Mouse (Mus musculus) spleen, adult 2 months (tissue): ENCODE results near the gene Asic5. TPM values are rescaled to one million over a fixed set of nuclear protein-coding genes. Genes with fewer than 3 reads are reported as not detected.

Experiments used
- DNase-seq, 2 experiments: peaks; one replicate each; pipeline versions ENCODE4 v3.0.0 to v3.0.0-alpha.2; 2012 to 2021; ENCODE audit warnings: low spot score in 2 of 2, low read depth in 1 of 2
- H3K27ac ChIP-seq: fragments of 200-500 bp; 2 replicates; pipeline ENCODE4 v1.5.1; 2012; ENCODE audit warnings: low read length, inconsistent platforms; ENCODE audit not compliant: insufficient read depth
- H3K27me3 ChIP-seq: fragments of 200-500 bp; 2 replicates; pipeline ENCODE4 v1.6.1; 2012; ENCODE audit warnings: mild to moderate bottlenecking, moderate library complexity, low read length, inconsistent platforms; ENCODE audit not compliant: control insufficient read depth, insufficient read depth
- H3K36me3 ChIP-seq: fragments of 200-500 bp; 2 replicates; pipeline ENCODE4 v1.6.1; 2012; ENCODE audit warnings: mild to moderate bottlenecking, low read length, inconsistent platforms; ENCODE audit not compliant: control insufficient read depth, insufficient read depth
- H3K4me1 ChIP-seq: fragments of 200-500 bp; 2 replicates; pipeline ENCODE4 v1.6.1; 2011; ENCODE audit warnings: inconsistent platforms; ENCODE audit not compliant: control insufficient read depth, insufficient read depth, insufficient read length
- H3K4me3 ChIP-seq: fragments of 200-500 bp; 2 replicates; pipeline ENCODE4 v1.5.1; 2011; ENCODE audit warnings: mild to moderate bottlenecking, inconsistent platforms; ENCODE audit not compliant: insufficient read depth, insufficient read length; ENCODE audit errors: extremely low read depth
- CTCF ChIP-seq: fragments of 200-500 bp; IDR thresholded peaks from 2 replicates; pipeline ENCODE4 v1.5.1; 2011; ENCODE audit warnings: mild to moderate bottlenecking, inconsistent platforms; ENCODE audit not compliant: insufficient read depth, insufficient read length, insufficient replicate concordance; ENCODE audit errors: extremely low read depth
- POLR2A ChIP-seq: fragments of 200-500 bp; IDR thresholded peaks from 2 replicates; pipeline ENCODE4 v1.6.1; 2011; ENCODE audit warnings: low read depth, low read length, inconsistent platforms
- WGBS: fragments of 180-500 bp; shearing (Covaris S2); methylation state at CpG from one replicate; pipeline ENCODE4 v1.1.7; 2018; 5-methylcytosine and 5-hydroxymethylcytosine counted together
- polyA plus RNA-seq: library from polyadenylated mRNA; depleted of rRNA; stranded (reverse); fragments of >200 nt; gene quantifications from 2 replicates; pipeline ENCODE4 v1.2.3, GENCODE M21; 2012

Gene Asic5
- polyA plus RNA-seq, 1 experiment: not detected

- DNase-seq: no peak
- H3K36me3 ChIP-seq: peaks cover 29% of the 10 kb centered on the region
- H3K4me3 ChIP-seq: no peak overlapping the region
- WGBS: 85% methylated on average over 2 of the region's 2 CpGs
- no peaks in the 10 kb centered on the region for H3K27me3 ChIP-seq
- no peaks in the 10 kb centered on the region for H3K4me1 ChIP-seq
- H3K27ac ChIP-seq: no peak overlapping the region
- TF ChIP-seq POLR2A: no peak
- TF ChIP-seq CTCF: no peak
These were observed 30.3 kb upstream of the Asic5 start for GRCm38 (mm10) chr3:81951785-81952184.

DNA sequence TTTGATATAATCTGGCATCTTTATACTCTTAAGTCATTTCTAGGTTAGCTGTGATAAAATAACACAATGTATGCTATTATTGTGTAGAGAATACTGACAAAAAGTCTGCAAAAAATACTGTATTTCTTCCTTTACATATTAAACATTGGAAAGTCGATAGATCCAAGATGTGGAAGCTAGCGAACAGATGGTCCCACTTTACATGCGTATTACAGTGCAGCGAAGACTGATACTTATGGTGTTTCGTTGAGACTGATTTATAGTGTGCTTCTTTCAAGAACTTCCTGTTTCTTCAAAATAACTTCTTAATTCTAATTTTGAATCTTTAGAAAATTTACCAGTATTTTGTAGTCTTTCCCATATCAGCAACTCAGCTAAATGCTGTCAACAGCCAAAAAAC is 24.6 kb upstream of the Asic5 start:
- Histone ChIP-seq H3K36me3 (peaks cover 13% of the 10 kb centered on the region), H3K4me3 (no peak overlapping the region), H3K27ac (no peak overlapping the region), H3K27me3 (no peaks in the 10 kb centered on the region), H3K4me1 (no peaks in the 10 kb centered on the region)
- 75% methylated on average over 5 of the region's 5 CpGs for WGBS
- TF ChIP-seq CTCF (no peak), POLR2A (no peak)
- DNase-seq: no peak

- 72% methylated on average over 5 of the region's 5 CpGs for WGBS
- TF ChIP-seq POLR2A (no peak), CTCF (no peak)
- H3K27ac ChIP-seq: no peak overlapping the region
- no peaks in the 10 kb centered on the region for H3K27me3 ChIP-seq
- H3K36me3 ChIP-seq: peaks cover 1% of the 10 kb centered on the region; the same call in 1 of the 2 replicates
- no peaks in the 10 kb centered on the region for H3K4me1 ChIP-seq
- no peak for DNase-seq
- H3K4me3 ChIP-seq: no peak overlapping the region
These were observed 20.8 kb upstream of the Asic5 start for GRCm38 (mm10) chr3:81961336-81961735.

GRCm38 (mm10) chr3:81963768-81964167 is 18.3 kb upstream of the Asic5 start:
- Histone ChIP-seq H3K27ac (no peak overlapping the region), H3K4me1 (no peaks in the 10 kb centered on the region), H3K27me3 (no peaks in the 10 kb centered on the region), H3K4me3 (no peak overlapping the region), H3K36me3 (0 out of 2 replicates have a peak, but pooled peaks cover 1% of the 10 kb centered on the region)
- no peak for TF ChIP-seq POLR2A
- TF ChIP-seq CTCF: no peak
- DNase-seq: no peak
- WGBS: 15% methylated on average over 5 of the region's 5 CpGs

DNA sequence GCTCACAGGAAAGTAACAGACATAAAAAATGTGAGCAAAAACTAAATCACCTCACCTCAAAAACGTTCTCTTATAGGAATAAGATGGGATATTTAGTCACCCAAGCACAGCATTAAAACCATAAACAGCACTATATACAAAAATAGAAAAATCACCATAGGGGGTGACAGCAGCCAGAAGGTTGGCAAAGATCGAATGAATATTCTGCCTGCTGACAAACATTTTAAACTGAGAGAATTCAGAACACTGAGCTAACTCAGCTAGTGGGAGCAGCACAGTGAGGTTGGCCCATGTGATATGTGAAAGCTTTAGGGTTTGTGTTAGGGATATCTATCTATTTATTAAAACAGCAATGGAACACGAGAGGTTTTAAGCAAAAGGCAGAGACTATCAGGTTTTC is 17.5 kb upstream of the Asic5 start:
- Histone ChIP-seq H3K36me3 (0 out of 2 replicates have a peak, but pooled peaks cover 1% of the 10 kb centered on the region), H3K4me1 (no peaks in the 10 kb centered on the region), H3K27ac (no peak overlapping the region), H3K27me3 (no peaks in the 10 kb centered on the region), H3K4me3 (no peak overlapping the region)
- DNase-seq: no peak
- no peak for TF ChIP-seq CTCF
- no peak for TF ChIP-seq POLR2A
- WGBS: 67% methylated on average over 3 of the region's 3 CpGs

DNA sequence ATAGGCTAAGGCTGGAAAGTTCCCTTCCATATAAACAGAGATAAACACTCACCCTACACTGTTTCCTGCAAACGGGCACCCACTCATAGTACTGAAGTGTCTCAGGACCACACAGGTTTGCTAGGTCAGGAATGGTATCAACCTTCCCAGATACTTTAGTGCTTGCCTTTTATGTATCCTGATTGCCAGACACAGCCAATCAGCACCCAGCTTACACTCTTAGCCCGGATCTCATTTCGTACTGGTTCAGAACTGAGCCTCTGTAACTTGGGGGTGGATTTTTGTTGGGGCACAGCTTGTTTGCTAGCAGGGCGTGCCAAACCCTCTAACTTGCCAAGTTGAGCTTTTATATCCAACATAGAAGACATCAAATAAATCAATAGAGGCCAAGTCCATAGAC is 6.5 kb upstream of the Asic5 start:
- Histone ChIP-seq H3K4me1 (no peaks in the 10 kb centered on the region), H3K27me3 (no peaks in the 10 kb centered on the region), H3K4me3 (no peak overlapping the region), H3K36me3 (no peaks in the 10 kb centered on the region), H3K27ac (no peak overlapping the region)
- 81% methylated on average over 4 of the region's 4 CpGs for WGBS
- DNase-seq: no peak
- TF ChIP-seq CTCF: no peak
- TF ChIP-seq POLR2A: no peak

DNA sequence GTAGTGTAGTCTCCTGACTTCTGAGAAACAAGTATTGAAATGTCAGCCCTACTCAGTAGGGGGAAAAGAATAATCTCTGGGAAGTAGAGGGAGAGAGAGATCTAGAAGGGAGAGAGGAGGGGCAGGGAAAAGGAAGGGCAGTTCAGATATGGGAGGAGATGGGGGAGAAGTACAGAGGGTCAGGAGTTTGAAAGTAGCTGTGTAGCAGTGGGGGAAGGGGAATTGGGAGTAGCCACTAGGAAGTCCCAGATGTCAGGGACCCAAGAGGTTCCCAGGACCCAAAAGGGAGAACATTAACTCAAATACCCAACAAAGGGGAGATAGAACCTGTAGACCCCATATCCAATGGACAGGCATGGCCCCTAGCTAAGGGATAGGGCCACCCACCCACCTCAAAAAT is 6.0 kb upstream of the Asic5 start, which contains the start of gene Tdo2:
Gene Tdo2 (minus strand): TSS at position 101 of the 400 bp plus-strand sequence.
- H3K4me3 ChIP-seq: no peak within 1 kb of the TSS
- H3K27me3 ChIP-seq: no peaks in the 10 kb centered on the region
- H3K27ac ChIP-seq: no peak within 1 kb of the TSS
- no peaks in the 10 kb centered on the region for H3K36me3 ChIP-seq
- TF ChIP-seq CTCF (no peak), POLR2A (no peak)
- DNase-seq: no peak
- no peaks in the 10 kb centered on the region for H3K4me1 ChIP-seq
